ENCODE assay signal across 1 mouse cellular context in genomic region chr5:23604036-23604705, GRCm38 (mm10).
TF ChIP-seq lines count a peak whose summit lies in the region.

No protein-coding gene starts in this region.

TF ChIP-seq in MEL, 35 proteins besides CTCF, POLR2A, EP300 and RAD21 (continued from another document):
- TF ChIP-seq E2F4 (IDR thresholded peaks at IDR 0.05; ENCODE audit: borderline replicate concordance, low read depth, low read length) (no peak), POLR2AphosphoS2 (IDR thresholded peaks at IDR 0.05; ENCODE audit: low read length) (no peak), TBP (IDR thresholded peaks at IDR 0.05; ENCODE audit: low read depth, low read length) (peak; percentile 69), CHD2 (IDR thresholded peaks at IDR 0.05; ENCODE audit: low read length) (no peak), ZNF384 (IDR thresholded peaks at IDR 0.05; ENCODE audit: low read depth, low read length) (no peak), MAX (IDR thresholded peaks at IDR 0.05; ENCODE audit: low read length) (peak; percentile 95), SMC3 (IDR thresholded peaks at IDR 0.05; ENCODE audit: low read depth, low read length) (no peak), UBTF (IDR thresholded peaks at IDR 0.05; ENCODE audit: borderline replicate concordance, insufficient read depth, low read depth, low read length) (no peak)
